Mouse (Mus musculus) heart, adult 8-10 months (tissue): ENCODE measurements at regions not wholly inside any gene's neighbourhood (a gene's known extent, or its start where the extent isn't known, plus 50 kb on each side); places are given as distances from the start of the nearest gene placed in this dataset.

Experiments used
- DNase-seq: peaks from one replicate; pipeline ENCODE4 v3.0.0; 2022; ENCODE audit warnings: low spot score

DNA sequence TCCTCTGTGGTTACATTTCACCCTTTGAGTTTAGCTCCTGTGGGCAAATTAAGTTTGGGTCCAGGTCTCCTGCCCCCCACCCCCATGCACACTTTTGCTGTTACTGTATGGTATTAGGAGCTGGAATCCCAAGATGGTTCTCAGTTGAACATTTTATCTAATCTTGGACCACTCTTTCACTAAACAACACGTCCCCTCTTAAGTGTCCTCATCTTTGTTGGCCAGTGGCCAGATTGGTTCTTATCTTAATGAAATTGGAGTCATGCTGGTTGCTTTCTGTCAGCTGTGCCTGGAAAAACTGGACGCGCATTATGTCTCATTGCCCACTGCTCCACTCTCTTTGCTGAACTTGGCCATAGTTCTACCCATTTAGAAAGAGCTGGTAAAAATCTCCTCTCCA is 391.1 kb upstream of the Pbx1 start:
- DNase-seq: peak; percentile 1

- DNase-seq: peak; percentile 36
Observed at GRCm38 (mm10) chr1:168818381-168818780, 386.3 kb upstream of the Pbx1 start.

DNA sequence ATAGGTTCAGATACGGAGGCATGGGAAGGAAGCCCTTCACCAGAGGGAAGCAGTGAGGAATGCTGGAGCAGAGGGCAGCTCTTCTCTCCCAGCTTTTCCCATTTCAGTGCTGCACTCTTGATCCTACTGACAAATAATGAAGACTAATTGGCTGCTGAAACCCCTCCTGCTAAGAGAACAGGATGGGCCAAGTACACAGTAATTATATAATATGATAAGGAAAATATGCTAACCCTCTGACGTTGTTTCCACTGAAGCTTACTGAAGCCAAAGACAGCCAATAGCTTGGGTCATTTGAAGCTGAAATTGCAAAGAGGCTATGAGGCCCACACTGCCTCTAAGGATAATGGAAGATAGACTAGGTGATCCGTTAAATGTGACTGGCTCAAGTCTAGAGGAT is 375.0 kb upstream of the Pbx1 start:
- DNase-seq: no peak

DNA sequence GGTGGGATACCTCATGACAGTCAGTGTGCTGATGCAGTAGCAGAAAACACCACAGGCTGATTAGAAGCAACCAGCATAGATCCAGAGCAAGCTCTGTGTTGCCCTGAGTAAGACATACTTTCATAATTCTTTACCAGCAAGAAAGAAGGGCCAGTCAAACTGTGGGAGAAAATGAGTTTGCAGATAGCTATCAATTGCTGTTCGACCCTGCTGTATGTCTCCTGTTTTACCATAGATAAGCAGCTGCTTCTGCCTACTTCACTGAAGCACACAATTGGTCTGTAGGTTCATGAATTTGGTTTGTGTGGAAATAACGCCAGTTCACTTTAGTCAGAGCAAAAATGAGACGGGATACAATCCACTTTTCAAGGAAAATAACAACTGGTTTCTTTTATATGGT is 373.4 kb upstream of the Pbx1 start:
- no peak for DNase-seq

DNA sequence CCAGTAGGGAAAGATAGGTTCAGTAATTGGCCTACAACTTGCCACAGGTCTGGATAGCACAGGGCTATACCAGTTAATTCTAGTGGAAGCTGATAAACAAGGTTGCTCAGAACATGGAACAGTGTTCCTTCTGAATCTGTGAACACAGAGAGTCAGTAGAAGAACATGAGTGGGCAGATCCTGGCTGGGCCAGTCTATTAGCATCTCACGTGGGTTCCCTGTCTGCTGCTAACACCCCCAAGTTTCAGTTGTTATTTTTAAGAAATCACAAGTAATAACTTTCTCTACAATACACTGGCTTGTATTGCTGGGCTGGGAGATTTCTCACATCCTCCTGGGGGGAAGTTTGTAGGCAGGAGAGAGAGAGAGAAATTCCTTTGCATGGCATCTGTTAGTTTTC is 369.0 kb upstream of the Pbx1 start:
- DNase-seq: no peak

DNA sequence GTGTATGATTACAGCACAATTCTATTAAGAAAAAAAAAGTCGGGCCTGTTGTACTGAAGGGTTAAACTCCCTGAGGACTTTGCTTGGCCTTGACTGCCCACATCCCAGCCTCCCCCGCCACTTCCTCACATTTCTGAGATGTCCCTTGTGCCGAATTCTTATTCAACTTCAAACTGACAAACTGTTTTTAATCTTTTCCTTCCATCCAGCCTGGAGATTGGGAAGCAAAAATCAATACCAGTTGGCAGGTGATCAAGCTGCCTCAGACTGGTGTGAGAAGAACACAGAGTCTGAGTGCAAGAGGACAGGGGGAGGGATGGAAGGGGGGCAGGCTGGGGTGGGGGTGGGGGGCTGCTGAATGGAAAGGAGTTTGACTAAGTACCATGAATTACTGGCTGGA is 354.7 kb upstream of the Pbx1 start:
- no peak for DNase-seq

DNA sequence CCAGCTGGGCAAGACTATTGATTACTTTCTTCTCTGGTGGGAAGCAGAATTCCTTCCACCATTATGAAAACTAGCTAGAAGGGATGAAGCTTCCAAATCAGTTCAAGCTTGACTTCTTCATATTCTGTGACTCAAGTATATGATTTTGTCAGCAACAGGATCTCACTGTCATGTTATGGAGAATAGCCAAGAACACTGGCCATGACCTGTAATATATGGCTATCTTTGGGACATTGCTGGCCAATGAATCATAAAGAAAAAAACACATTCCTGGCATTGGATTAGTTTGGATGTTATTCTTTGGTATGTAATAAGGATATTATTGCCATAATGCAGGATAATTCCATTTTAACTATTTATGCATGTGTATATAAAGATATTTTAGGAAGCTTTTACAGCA is 351.8 kb upstream of the Pbx1 start:
- no peak for DNase-seq

DNA sequence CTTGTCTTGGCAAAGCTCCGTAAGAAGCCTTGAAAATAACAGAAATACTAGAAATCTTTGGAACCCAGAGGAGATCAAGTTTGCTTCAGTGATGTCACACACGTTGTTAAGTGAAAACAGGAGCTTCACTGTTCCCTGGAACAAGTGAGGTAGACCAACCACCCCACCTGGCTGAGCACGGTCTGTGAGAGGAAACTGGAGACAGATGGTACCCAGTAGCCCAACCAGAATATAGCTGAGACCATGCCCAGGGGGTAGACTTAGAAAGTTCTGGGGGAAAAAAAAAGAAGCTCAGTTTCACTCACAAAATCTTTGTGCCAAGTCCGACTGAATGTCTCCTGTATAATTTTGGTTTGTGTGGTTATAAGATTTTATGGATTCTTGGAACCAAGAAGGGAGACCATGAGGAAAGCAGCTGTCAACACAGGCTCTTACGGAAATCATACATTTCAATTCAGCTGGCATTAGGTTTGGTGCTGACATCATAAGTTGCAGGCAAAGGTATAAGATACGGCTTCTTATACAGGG is 332.4 kb upstream of the Pbx1 start:
- DNase-seq: no peak

GRCm38 (mm10) chr1:168761095-168761494 is 329.0 kb upstream of the Pbx1 start:
- no peak for DNase-seq

DNA sequence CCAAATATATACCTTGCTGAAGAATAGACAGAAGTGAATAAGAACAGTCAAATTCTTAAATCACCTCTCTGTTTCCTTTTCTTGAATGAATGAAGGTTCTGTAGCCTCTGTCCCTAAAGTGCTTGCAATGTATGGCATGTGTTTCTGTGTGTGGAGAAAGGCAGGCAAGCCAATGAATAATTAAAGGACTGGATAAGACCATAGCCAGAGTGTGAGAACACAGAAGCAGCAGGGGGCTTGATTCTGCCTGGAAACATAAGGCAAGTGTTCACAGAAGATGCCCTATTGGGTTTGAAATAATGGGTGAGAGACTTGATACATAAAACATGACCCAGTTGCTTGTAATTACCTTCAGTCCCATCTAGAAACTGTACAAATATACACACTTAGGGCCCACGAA is 328.2 kb upstream of the Pbx1 start:
- DNase-seq: no peak

- no peak for DNase-seq
Observed at GRCm38 (mm10) chr1:168758835-168759234, 326.8 kb upstream of the Pbx1 start.

- DNase-seq: no peak
Observed at GRCm38 (mm10) chr1:168754196-168754595, 322.1 kb upstream of the Pbx1 start.

GRCm38 (mm10) chr1:168743435-168743834 is 311.4 kb upstream of the Pbx1 start:
- no peak for DNase-seq

DNA sequence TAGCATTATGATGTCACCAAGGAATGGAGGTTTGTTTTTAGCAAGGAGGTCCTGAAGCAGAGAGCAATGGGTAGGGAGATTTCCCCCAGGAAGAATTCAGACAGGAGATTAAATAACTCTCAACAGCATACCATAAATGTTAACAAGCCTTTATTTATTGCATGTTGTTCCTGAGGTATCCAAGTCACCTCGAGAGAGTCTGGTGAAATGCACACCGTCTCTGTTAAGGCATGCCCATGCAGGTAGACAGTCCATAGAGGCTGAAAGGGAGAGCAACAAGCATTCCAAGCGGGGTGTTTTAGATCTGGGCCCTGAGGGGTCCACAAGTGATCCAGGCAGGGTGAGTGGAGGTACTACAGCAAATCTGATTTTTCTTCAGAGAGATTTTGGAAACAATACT is 305.9 kb upstream of the Pbx1 start:
- no peak for DNase-seq

DNA sequence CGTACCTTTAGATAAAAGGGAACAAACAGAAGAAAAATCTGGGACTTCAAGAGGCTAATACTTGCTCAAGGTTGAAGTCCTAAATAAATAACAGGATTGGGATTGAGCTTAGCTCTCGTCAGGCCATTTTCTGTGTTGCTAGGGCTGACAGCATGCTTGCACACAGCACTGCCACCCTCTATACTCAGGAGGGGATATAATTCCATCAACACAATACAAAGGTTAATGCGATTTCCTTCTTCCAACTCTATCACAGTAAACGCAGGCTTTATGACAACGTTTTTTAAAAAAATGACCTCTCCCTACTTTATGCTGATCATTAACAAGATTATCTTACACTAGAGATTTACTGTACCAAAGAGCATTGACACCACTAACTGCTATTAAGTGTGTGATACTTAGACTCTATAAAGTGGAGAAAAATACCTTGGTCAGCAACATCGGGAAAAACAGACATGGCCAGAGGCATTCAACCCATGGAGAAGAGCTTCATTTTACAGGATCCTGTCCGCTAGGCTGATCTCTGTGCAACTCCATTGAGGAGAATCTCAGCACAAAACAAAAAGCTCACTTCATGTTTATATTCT is 305.3 kb upstream of the Pbx1 start:
- DNase-seq: no peak

DNA sequence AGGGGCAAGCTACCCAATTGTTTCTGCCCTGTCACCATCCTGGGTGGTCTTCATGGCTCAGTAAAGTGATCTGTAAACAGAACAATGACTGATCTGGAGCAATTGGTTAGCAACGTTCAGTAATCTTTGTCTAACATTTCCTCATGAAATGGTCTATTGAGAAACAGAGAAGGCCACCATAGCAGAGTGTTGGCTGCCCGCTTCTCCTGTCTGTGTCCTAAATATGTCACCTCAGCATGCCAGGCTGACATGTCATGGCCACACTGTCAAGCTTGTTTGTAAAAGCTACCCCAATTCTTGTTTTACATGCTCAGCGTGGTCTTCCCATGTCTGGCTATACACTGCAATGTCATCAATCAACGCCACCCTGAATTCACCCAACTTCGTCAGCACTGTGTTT is 301.0 kb upstream of the Pbx1 start:
- no peak for DNase-seq

DNA sequence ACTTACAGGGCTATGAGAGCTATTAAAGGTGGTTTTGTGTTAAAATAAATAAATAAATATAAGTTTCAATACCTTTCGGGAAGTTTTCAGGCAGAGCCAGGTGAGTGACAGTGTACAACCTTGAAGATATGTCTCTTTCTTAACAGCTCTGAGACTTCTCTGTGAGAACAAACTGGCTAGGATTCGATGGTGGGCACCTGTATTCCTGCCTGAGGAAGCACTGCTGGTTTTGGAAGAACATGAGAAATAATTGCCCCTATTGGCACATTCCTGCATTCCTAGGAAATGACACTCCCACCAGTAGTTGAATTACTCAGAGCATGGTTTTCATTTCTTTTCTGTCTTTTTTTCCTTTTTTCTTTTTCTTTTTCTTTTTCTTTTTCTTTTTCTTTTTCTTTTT is 277.8 kb upstream of the Pbx1 start:
- no peak for DNase-seq

GRCm38 (mm10) chr1:168709017-168709681 is 277.1 kb upstream of the Pbx1 start:
- DNase-seq: peak; percentile 6

DNA sequence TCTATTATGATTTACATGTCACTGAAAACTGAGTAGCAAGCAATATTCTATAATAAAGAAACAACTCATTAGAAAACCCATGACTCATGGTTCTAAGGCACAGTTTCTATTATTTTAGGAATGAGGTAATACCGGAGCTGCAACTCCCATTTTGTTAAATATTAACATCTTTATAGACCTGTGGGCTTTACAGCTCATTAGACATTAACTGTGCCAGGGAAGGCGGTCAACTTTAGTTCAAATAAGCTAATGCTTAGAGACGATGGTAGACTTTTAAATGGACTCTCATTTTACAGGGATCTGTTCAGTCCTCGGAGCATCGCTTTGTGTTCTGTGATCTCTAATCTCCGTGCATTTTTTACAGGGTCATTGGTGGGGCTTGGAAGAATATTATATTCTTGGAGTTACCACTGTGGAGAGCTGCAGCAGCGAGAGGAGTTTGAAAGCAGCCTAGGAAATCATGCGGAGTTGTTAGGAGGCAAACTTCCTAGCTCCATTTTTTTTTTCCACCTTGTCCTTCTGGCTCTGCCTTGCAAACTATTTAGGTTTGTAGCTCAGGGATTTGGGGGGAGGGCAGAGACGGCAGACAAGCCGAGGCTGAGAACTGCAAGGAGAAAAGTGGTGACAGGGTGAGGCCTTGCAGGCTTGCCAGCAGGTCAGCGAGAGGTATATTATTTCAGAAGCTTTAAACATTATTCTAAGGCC is 276.2 kb upstream of the Pbx1 start:
- no peak for DNase-seq

GRCm38 (mm10) chr1:168697386-168697785 is 265.3 kb upstream of the Pbx1 start:
- peak; percentile 12 for DNase-seq

DNA sequence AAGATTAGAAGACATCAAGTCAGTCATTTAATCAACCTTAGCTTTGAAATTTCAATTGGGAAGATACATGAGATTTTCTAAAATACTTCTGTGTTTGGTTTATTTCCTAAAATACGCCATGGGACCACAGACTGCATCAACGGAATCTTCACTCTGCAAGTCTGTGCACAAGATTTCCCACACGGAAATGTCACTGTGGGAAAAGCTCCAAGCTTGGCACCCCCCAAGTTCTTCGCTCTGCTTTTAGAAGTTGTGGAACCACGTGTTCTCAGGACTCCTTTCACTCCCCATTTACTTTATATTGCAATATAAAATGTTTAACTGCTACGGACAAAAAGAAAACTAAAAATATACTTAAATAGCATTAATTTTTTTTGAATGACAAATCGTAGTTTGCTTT is 254.8 kb upstream of the Pbx1 start:
- DNase-seq: no peak

- DNase-seq: no peak
Observed at GRCm38 (mm10) chr1:168685147-168685546, 253.1 kb upstream of the Pbx1 start.
